Mouse (Mus musculus): Measurements from ENCODE around the gene Sesn3. TPM values are rescaled to one million over a fixed set of nuclear protein-coding genes. Genes with fewer than 3 reads are reported as not detected.

The Sesn3 gene
- polyA plus RNA-seq, 1 experiment from 2014 or later, result 41.2 TPM

GRCm38 (mm10) chr9:14350787-14351186, 75.9 kb downstream of the Sesn3 start:
- H3K36me3 ChIP-seq (ENCODE audit: control insufficient read depth, insufficient read depth, low read length), result no peaks in the 10 kb centered on the region
- no peak overlapping the region for H3K27ac ChIP-seq (ENCODE audit: low read length)
- no peak overlapping the region for H3K9ac ChIP-seq (replicated peaks; ENCODE audit: low read depth, low read length)
- 74% methylated on average over 2 of the region's 2 CpGs for WGBS
- no peaks in the 10 kb centered on the region for H3K4me1 ChIP-seq (ENCODE audit: control insufficient read depth, insufficient read depth, low read length)
- H3K4me3 ChIP-seq (ENCODE audit: low read depth, low read length), result no peak overlapping the region
- H3K27me3 ChIP-seq (ENCODE audit: control insufficient read depth, insufficient read depth, low read length), result no peaks in the 10 kb centered on the region
- no peak for ATAC-seq (ENCODE audit: insufficient number of reproducible peaks, insufficient read depth, low FRiP score, low read depth)
- no peak overlapping the region for H3K4me2 ChIP-seq (replicated peaks; ENCODE audit: low read depth, low read length)
- no peaks in the 10 kb centered on the region for H3K9me3 ChIP-seq (ENCODE audit: control insufficient read depth, low read depth, low read length)

GRCm38 (mm10) chr9:14352337-14352736, 77.5 kb downstream of the Sesn3 start:
- Histone ChIP-seq H3K27ac (ENCODE audit: low read length) (no peak overlapping the region), H3K4me3 (ENCODE audit: low read depth, low read length) (no peak overlapping the region), H3K9ac (replicated peaks; ENCODE audit: low read depth, low read length) (no peak overlapping the region), H3K27me3 (ENCODE audit: control insufficient read depth, insufficient read depth, low read length) (no peaks in the 10 kb centered on the region), H3K9me3 (ENCODE audit: control insufficient read depth, low read depth, low read length) (no peaks in the 10 kb centered on the region), H3K4me2 (replicated peaks; ENCODE audit: low read depth, low read length) (no peak overlapping the region), H3K36me3 (ENCODE audit: control insufficient read depth, insufficient read depth, low read length) (no peaks in the 10 kb centered on the region; the same call in 1 of the 2 replicates), H3K4me1 (ENCODE audit: control insufficient read depth, insufficient read depth, low read length) (no peaks in the 10 kb centered on the region)
- no peak for ATAC-seq (ENCODE audit: insufficient number of reproducible peaks, insufficient read depth, low FRiP score, low read depth)
- WGBS, result 77% methylated on average over 1 of the region's 1 CpGs

GRCm38 (mm10) chr9:14354852-14355251, 80.0 kb downstream of the Sesn3 start:
- peak; percentile 63; the same call in 1 of the 2 replicates for ATAC-seq (ENCODE audit: insufficient number of reproducible peaks, insufficient read depth, low FRiP score, low read depth)
- Histone ChIP-seq H3K9ac (replicated peaks; ENCODE audit: low read depth, low read length) (no peak overlapping the region), H3K9me3 (ENCODE audit: control insufficient read depth, low read depth, low read length) (no peaks in the 10 kb centered on the region)

GRCm38 (mm10) chr9:14357033-14357432, 82.2 kb downstream of the Sesn3 start:
- Histone ChIP-seq H3K36me3 (ENCODE audit: control insufficient read depth, insufficient read depth, low read length) (no peaks in the 10 kb centered on the region; the same call in 1 of the 2 replicates), H3K4me1 (ENCODE audit: control insufficient read depth, insufficient read depth, low read length) (no peaks in the 10 kb centered on the region), H3K9me3 (ENCODE audit: control insufficient read depth, low read depth, low read length) (no peaks in the 10 kb centered on the region), H3K4me3 (ENCODE audit: low read depth, low read length) (no peak overlapping the region), H3K4me2 (replicated peaks; ENCODE audit: low read depth, low read length) (no peak overlapping the region), H3K27ac (ENCODE audit: low read length) (no peak overlapping the region), H3K9ac (replicated peaks; ENCODE audit: low read depth, low read length) (no peak overlapping the region), H3K27me3 (ENCODE audit: control insufficient read depth, insufficient read depth, low read length) (no peaks in the 10 kb centered on the region)
- ATAC-seq (ENCODE audit: insufficient number of reproducible peaks, insufficient read depth, low FRiP score, low read depth), result no peak
- 79% methylated on average over 4 of the region's 4 CpGs for WGBS

More at GRCm38 (mm10) chr9:14354852-14355251, 80.0 kb downstream of the Sesn3 start:
- Histone ChIP-seq H3K27me3 (ENCODE audit: control insufficient read depth, insufficient read depth, low read length) (no peaks in the 10 kb centered on the region), H3K27ac (ENCODE audit: low read length) (no peak overlapping the region), H3K4me2 (replicated peaks; ENCODE audit: low read depth, low read length) (no peak overlapping the region), H3K36me3 (ENCODE audit: control insufficient read depth, insufficient read depth, low read length) (no peaks in the 10 kb centered on the region; the same call in 1 of the 2 replicates), H3K4me3 (ENCODE audit: low read depth, low read length) (no peak overlapping the region), H3K4me1 (ENCODE audit: control insufficient read depth, insufficient read depth, low read length) (no peaks in the 10 kb centered on the region)
- 78% methylated on average over 6 of the region's 6 CpGs for WGBS

DNA sequence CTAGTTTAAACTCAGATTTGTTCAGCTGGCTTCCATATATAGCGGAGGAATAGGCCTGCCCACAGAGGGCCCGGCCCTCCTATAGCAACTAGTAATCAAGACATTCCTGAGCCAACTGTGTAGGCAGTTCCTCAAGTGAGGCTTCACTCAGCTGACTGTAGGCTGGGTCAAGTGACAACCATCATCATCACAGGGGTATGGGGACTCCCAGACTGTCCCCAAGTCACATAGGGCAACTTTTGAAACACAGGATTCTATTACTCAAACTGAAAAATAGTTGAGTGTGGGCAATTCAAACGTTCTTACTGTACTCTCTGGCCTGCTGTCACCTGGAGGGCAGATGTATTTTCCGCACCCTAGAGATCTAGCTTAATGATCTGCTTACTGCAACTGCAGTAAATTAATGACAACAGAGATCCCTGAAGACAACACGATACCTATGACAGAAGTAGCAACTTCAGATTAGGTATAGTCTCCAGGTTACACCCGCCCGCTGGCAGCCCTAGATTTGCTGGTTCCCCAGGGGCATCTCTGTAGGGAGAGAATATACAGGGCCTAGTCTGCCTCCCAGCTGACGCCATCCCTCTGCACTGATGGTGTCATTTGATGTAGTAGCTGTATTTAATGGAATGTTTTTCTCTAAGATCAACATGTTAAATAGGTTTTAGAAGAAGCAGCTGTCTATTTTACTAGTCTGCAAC, 87.4 kb downstream of the Sesn3 start:
- no peak for ATAC-seq (ENCODE audit: insufficient number of reproducible peaks, insufficient read depth, low FRiP score, low read depth)
- 87% methylated on average over 8 of the region's 8 CpGs for WGBS
- H3K36me3 ChIP-seq (ENCODE audit: control insufficient read depth, insufficient read depth, low read length), result no peaks in the 10 kb centered on the region

GRCm38 (mm10) chr9:14363540-14363939, 88.7 kb downstream of the Sesn3 start:
- Histone ChIP-seq H3K9me3 (ENCODE audit: control insufficient read depth, low read depth, low read length) (no peaks in the 10 kb centered on the region), H3K4me1 (ENCODE audit: control insufficient read depth, insufficient read depth, low read length) (peaks cover 11% of the 10 kb centered on the region; the same call in 1 of the 2 replicates), H3K36me3 (ENCODE audit: control insufficient read depth, insufficient read depth, low read length) (no peaks in the 10 kb centered on the region), H3K4me3 (ENCODE audit: low read depth, low read length) (no peak overlapping the region), H3K27me3 (ENCODE audit: control insufficient read depth, insufficient read depth, low read length) (no peaks in the 10 kb centered on the region), H3K9ac (replicated peaks; ENCODE audit: low read depth, low read length) (no peak overlapping the region), H3K4me2 (replicated peaks; ENCODE audit: low read depth, low read length) (no peak overlapping the region), H3K27ac (ENCODE audit: low read length) (no peak overlapping the region)
- 82% methylated on average over 6 of the region's 6 CpGs for WGBS
- ATAC-seq (ENCODE audit: insufficient number of reproducible peaks, insufficient read depth, low FRiP score, low read depth), result no peak

More for the DNA sequence above, 87.4 kb downstream of the Sesn3 start:
- Histone ChIP-seq H3K4me2 (replicated peaks; ENCODE audit: low read depth, low read length) (no peak overlapping the region), H3K9ac (replicated peaks; ENCODE audit: low read depth, low read length) (no peak overlapping the region), H3K27me3 (ENCODE audit: control insufficient read depth, insufficient read depth, low read length) (no peaks in the 10 kb centered on the region), H3K9me3 (ENCODE audit: control insufficient read depth, low read depth, low read length) (no peaks in the 10 kb centered on the region), H3K4me1 (ENCODE audit: control insufficient read depth, insufficient read depth, low read length) (peaks cover 11% of the 10 kb centered on the region; the same call in 1 of the 2 replicates), H3K27ac (ENCODE audit: low read length) (no peak overlapping the region), H3K4me3 (ENCODE audit: low read depth, low read length) (no peak overlapping the region)

DNA sequence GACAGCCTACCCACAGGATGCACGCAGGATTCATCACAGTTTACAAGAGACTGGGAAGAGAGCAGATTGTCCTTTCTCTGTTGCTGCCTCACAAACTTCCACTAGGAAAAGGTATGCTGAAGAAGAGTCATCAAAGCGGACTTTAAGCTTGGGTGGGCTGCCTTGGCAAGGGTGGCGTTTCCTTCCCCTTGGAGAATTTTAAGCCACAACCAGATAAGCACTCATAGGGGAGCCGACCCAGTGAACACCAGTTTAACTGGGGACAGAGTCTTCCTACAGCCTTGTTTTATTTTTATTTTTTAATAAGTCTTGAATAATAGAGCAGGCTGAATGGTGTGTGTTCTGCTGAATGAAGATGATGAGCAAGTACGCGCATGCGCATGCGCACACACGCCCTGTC, 89.9 kb downstream of the Sesn3 start:
- ATAC-seq (ENCODE audit: insufficient number of reproducible peaks, insufficient read depth, low FRiP score, low read depth), result no peak
- Histone ChIP-seq H3K36me3 (ENCODE audit: control insufficient read depth, insufficient read depth, low read length) (no peaks in the 10 kb centered on the region), H3K9me3 (ENCODE audit: control insufficient read depth, low read depth, low read length) (no peaks in the 10 kb centered on the region; the same call in 1 of the 2 replicates), H3K4me1 (ENCODE audit: control insufficient read depth, insufficient read depth, low read length) (peaks cover 11% of the 10 kb centered on the region; the same call in 1 of the 2 replicates), H3K9ac (replicated peaks; ENCODE audit: low read depth, low read length) (no peak overlapping the region), H3K27ac (ENCODE audit: low read length) (0 out of 2 replicates have a peak overlapping the region, but pooled peaks have one; percentile 12), H3K4me3 (ENCODE audit: low read depth, low read length) (no peak overlapping the region), H3K27me3 (ENCODE audit: control insufficient read depth, insufficient read depth, low read length) (no peaks in the 10 kb centered on the region), H3K4me2 (replicated peaks; ENCODE audit: low read depth, low read length) (no peak overlapping the region)
- WGBS, result 94% methylated on average over 9 of the region's 9 CpGs

DNA sequence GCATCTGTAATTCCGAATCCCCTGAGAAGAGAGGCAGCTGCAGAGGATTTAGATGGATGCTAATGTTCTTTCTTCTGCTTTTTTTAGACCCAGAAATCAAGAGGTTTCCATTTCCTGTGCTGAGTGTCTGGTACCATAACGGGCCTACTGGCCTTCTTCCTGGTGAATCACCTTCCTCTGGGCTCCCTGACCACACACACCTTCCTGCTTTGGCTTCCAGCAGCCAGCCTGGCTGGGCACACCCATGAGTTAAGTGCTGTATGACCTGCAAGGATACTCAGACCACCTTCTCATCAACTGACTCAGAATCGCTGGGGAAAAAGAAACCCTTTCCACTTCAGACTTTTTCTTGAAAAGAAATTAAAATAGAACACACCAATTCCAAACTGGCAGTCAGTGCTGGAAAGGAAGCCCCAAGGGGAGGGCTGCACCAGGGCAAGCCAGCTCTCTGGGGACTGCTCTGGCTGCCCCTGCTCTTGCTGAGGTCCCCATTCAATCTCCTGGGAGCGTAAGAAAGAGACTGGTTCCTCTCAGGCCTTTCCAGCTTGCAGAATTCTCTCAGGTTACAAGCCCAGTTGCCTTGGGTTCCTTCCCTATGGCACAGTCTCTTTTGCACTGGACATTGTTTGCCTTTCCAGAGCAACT, 90.7 kb downstream of the Sesn3 start:
- no peaks in the 10 kb centered on the region for H3K27me3 ChIP-seq (ENCODE audit: control insufficient read depth, insufficient read depth, low read length)
- WGBS, result 59% methylated on average over 4 of the region's 4 CpGs
- no peak for ATAC-seq (ENCODE audit: insufficient number of reproducible peaks, insufficient read depth, low FRiP score, low read depth)
- no peak overlapping the region for H3K4me3 ChIP-seq (ENCODE audit: low read depth, low read length)
- peaks cover 11% of the 10 kb centered on the region; the same call in 1 of the 2 replicates for H3K4me1 ChIP-seq (ENCODE audit: control insufficient read depth, insufficient read depth, low read length)
- H3K9me3 ChIP-seq (ENCODE audit: control insufficient read depth, low read depth, low read length), result no peaks in the 10 kb centered on the region; the same call in 1 of the 2 replicates
- H3K4me2 ChIP-seq (replicated peaks; ENCODE audit: low read depth, low read length), result no peak overlapping the region
- H3K9ac ChIP-seq (replicated peaks; ENCODE audit: low read depth, low read length), result no peak overlapping the region
- H3K36me3 ChIP-seq (ENCODE audit: control insufficient read depth, insufficient read depth, low read length), result no peaks in the 10 kb centered on the region
- H3K27ac ChIP-seq (ENCODE audit: low read length), result 0 out of 2 replicates have a peak overlapping the region, but pooled peaks have one; percentile 52

Data from stomach, embryonic 14.5 days (tissue).